Mouse (Mus musculus) gastrocnemius, postnatal 25 days (tissue): ENCODE measurements at regions not wholly inside any gene's neighbourhood (a gene's known extent, or its start where the extent isn't known, plus 50 kb on each side); places are given as distances from the start of the nearest gene placed in this dataset.
A peak's percentile ranks its signal among the peaks of the same experiment; 100 is the strongest.

Experiments
- DNase-seq: peaks from one replicate; pipeline ENCODE4 v3.0.0; 2022

- no peak for DNase-seq
These were observed 245.0 kb upstream of the Habp2 start for GRCm38 (mm10) chr19:56041930-56042329.

GRCm38 (mm10) chr19:56046784-56047390 lies 240.1 kb upstream of the Habp2 start:
- no peak for DNase-seq

- DNase-seq, result no peak
These were observed 232.8 kb upstream of the Habp2 start for GRCm38 (mm10) chr19:56054186-56054585.

GRCm38 (mm10) chr19:56056397-56056796 lies 230.5 kb upstream of the Habp2 start:
- no peak for DNase-seq

- DNase-seq, result no peak
These were observed 224.9 kb upstream of the Habp2 start for GRCm38 (mm10) chr19:56061882-56062540.

GRCm38 (mm10) chr19:56063099-56063498 lies 223.8 kb upstream of the Habp2 start:
- no peak for DNase-seq

- DNase-seq, result no peak
These were observed 221.2 kb upstream of the Habp2 start for GRCm38 (mm10) chr19:56065730-56066129.

GRCm38 (mm10) chr19:56068165-56068564 lies 218.8 kb upstream of the Habp2 start:
- DNase-seq, result no peak

- no peak for DNase-seq
These were observed 218.1 kb upstream of the Habp2 start for GRCm38 (mm10) chr19:56068854-56069253.

- DNase-seq, result no peak
These were observed 217.7 kb upstream of the Habp2 start for GRCm38 (mm10) chr19:56069266-56069665.

- no peak for DNase-seq
These were observed 215.6 kb upstream of the Habp2 start for GRCm38 (mm10) chr19:56071340-56071739.

- DNase-seq, result peak; percentile 12
These were observed 210.8 kb upstream of the Habp2 start for GRCm38 (mm10) chr19:56076128-56076527.

- DNase-seq, result no peak
These were observed 209.4 kb upstream of the Habp2 start for GRCm38 (mm10) chr19:56077491-56077890.

- no peak for DNase-seq
These were observed 200.4 kb upstream of the Habp2 start for GRCm38 (mm10) chr19:56086413-56087083.

GRCm38 (mm10) chr19:56087127-56087526 lies 199.8 kb upstream of the Habp2 start:
- no peak for DNase-seq

- peak; percentile 14 for DNase-seq
These were observed 197.1 kb upstream of the Habp2 start for GRCm38 (mm10) chr19:56089795-56090375.

- DNase-seq, result no peak
These were observed 195.4 kb upstream of the Habp2 start for GRCm38 (mm10) chr19:56091581-56091980.

- no peak for DNase-seq
These were observed 191.1 kb upstream of the Habp2 start for GRCm38 (mm10) chr19:56095873-56096272.

GRCm38 (mm10) chr19:56099725-56100124 lies 187.2 kb upstream of the Habp2 start:
- DNase-seq, result no peak

- no peak for DNase-seq
These were observed 186.6 kb upstream of the Habp2 start for GRCm38 (mm10) chr19:56100131-56100872.

GRCm38 (mm10) chr19:56102454-56103080 lies 184.4 kb upstream of the Habp2 start:
- no peak for DNase-seq

- DNase-seq, result no peak
These were observed 181.9 kb upstream of the Habp2 start for GRCm38 (mm10) chr19:56105073-56105451.
